Mouse (Mus musculus) MEL (cell line): ENCODE data around the gene Unc13d. TPM values are rescaled to one million over a fixed set of nuclear protein-coding genes. Genes with fewer than 3 reads are reported as not detected.

ENCODE experiments used
- DNase-seq: peaks from one replicate; pipeline ENCODE4 v3.0.0; 2011; ENCODE audit warnings: low read depth, low spot score
- H3K27ac ChIP-seq: 2 replicates; pipeline ENCODE4 v1.5.1; 2012; ENCODE audit warnings: low read depth, mild to moderate bottlenecking, control low read depth, low read length, moderate library complexity; ENCODE audit not compliant: control insufficient read depth
- H3K27me3 ChIP-seq, 2 experiments: fragments of 150-350 bp in 1 of 2; sonication (generic) in 1 of 2; 2 replicates each; pipeline ENCODE4 v1.6.1; 2012; ENCODE audit warnings: low read length in 2 of 2, mild to moderate bottlenecking in 2 of 2, improper control_type of control experiment in 1 of 2, moderate library complexity in 1 of 2; ENCODE audit not compliant: insufficient read depth in 2 of 2, control insufficient read depth in 1 of 2
- H3K36me3 ChIP-seq, 2 experiments: 2 replicates each; pipeline ENCODE4 v1.6.1; 2012 to 2014; ENCODE audit warnings: low read length in 2 of 2, improper control_type of control experiment in 1 of 2, inconsistent platforms in 1 of 2, mild to moderate bottlenecking in 1 of 2; ENCODE audit not compliant: insufficient read depth in 2 of 2, control insufficient read depth in 1 of 2
- H3K4me1 ChIP-seq, 2 experiments: fragments of 150-350 bp in 1 of 2; sonication (generic) in 1 of 2; 2 replicates each; pipeline ENCODE4 v1.6.1; 2012; ENCODE audit warnings: low read length in 2 of 2, improper control_type of control experiment in 1 of 2, mild to moderate bottlenecking in 1 of 2; ENCODE audit not compliant: insufficient read depth in 2 of 2, control insufficient read depth in 1 of 2
- H3K4me3 ChIP-seq, 2 experiments: fragments of 150-350 bp in 1 of 2; sonication (generic) in 1 of 2; 2 replicates each; pipeline ENCODE4 v1.5.1; 2012; ENCODE audit warnings: low read depth in 2 of 2, low read length in 2 of 2, mild to moderate bottlenecking in 2 of 2, moderate library complexity in 2 of 2, control low read depth in 1 of 2, improper control_type of control experiment in 1 of 2; ENCODE audit not compliant: control insufficient read depth in 1 of 2, insufficient read depth in 1 of 2
- H3K79me2 ChIP-seq: 2 replicates; pipeline ENCODE4 v1.6.1; 2012; ENCODE audit warnings: mild to moderate bottlenecking, low read length, moderate library complexity; ENCODE audit not compliant: control insufficient read depth, poor library complexity, insufficient read depth
- H3K9ac ChIP-seq: 2 replicates; pipeline ENCODE4 v1.6.1; 2012; ENCODE audit warnings: low read depth, mild to moderate bottlenecking, control low read depth, low read length, moderate library complexity; ENCODE audit not compliant: control insufficient read depth, poor library complexity, severe bottlenecking
- H3K9me3 ChIP-seq: fragments of 150-350 bp; sonication (generic); replicated peaks from 2 replicates; pipeline ENCODE4 v1.6.1; 2012; ENCODE audit warnings: mild to moderate bottlenecking, low read length, improper control_type of control experiment, moderate library complexity; ENCODE audit not compliant: insufficient read depth
- BHLHE40 ChIP-seq: IDR thresholded peaks from 2 replicates; pipeline ENCODE4 v1.6.1; 2012; ENCODE audit warnings: low read depth, mild to moderate bottlenecking, inconsistent platforms, low read length, improper control_type of control experiment, borderline replicate concordance
- CHD1 ChIP-seq: IDR thresholded peaks from 2 replicates; pipeline ENCODE4 v1.6.1; 2012; ENCODE audit warnings: low read depth, mild to moderate bottlenecking, inconsistent platforms, low read length, improper control_type of control experiment
- CTCF ChIP-seq, 3 experiments: IDR thresholded peaks in 2 of 3; conservative IDR thresholded peaks in 1 of 3; 2 replicates each; pipeline ENCODE4 v1.5.1; 2011 to 2012; ENCODE audit warnings: low read length in 3 of 3, low read depth in 2 of 3, mild to moderate bottlenecking in 2 of 3, improper control_type of control experiment in 1 of 3, inconsistent platforms in 1 of 3, mixed read lengths in 1 of 3, moderate library complexity in 1 of 3; ENCODE audit not compliant: control insufficient read depth in 1 of 3, insufficient read depth in 1 of 3, poor library complexity in 1 of 3, severe bottlenecking in 1 of 3
- E2F4 ChIP-seq: IDR thresholded peaks from 2 replicates; pipeline ENCODE4 v1.6.1; 2011; ENCODE audit warnings: low read depth, low read length, improper control_type of control experiment, borderline replicate concordance
- ELF1 ChIP-seq: IDR thresholded peaks from 2 replicates; pipeline ENCODE4 v1.6.1; 2014; ENCODE audit warnings: low read depth, mild to moderate bottlenecking, inconsistent platforms, low read length, improper control_type of control experiment, moderate library complexity
- EP300 ChIP-seq, 2 experiments: IDR thresholded peaks; 2 replicates each; pipeline ENCODE4 v1.6.1; 2011; ENCODE audit warnings: improper control_type of control experiment in 2 of 2, low read length in 2 of 2, low read depth in 1 of 2, mild to moderate bottlenecking in 1 of 2
- ETS1 ChIP-seq: IDR thresholded peaks from 2 replicates; pipeline ENCODE4 v1.6.1; 2012; ENCODE audit warnings: low read depth, mild to moderate bottlenecking, inconsistent platforms, low read length, improper control_type of control experiment, moderate library complexity
- GABPA ChIP-seq: IDR thresholded peaks from 2 replicates; pipeline ENCODE4 v1.6.1; 2012; ENCODE audit warnings: low read depth, mild to moderate bottlenecking, inconsistent platforms, low read length, improper control_type of control experiment, moderate library complexity
- HCFC1 ChIP-seq: IDR thresholded peaks from 2 replicates; pipeline ENCODE4 v1.6.1; 2012; ENCODE audit warnings: low read depth, mild to moderate bottlenecking, inconsistent platforms, low read length, improper control_type of control experiment, moderate library complexity
- KAT2A ChIP-seq: conservative IDR thresholded peaks from 2 replicates; pipeline ENCODE4 v1.6.1; 2012; ENCODE audit warnings: low read depth, low read length, improper control_type of control experiment, inconsistent platforms
- MAFK ChIP-seq: IDR thresholded peaks from 2 replicates; pipeline ENCODE4 v1.6.1; 2011; ENCODE audit warnings: low read depth, mild to moderate bottlenecking, low read length, improper control_type of control experiment, borderline replicate concordance
- MAX ChIP-seq: IDR thresholded peaks from 2 replicates; pipeline ENCODE4 v1.6.1; 2011; ENCODE audit warnings: low read length, improper control_type of control experiment
- MAZ ChIP-seq: IDR thresholded peaks from 2 replicates; pipeline ENCODE4 v1.6.1; 2012; ENCODE audit warnings: low read depth, mild to moderate bottlenecking, inconsistent platforms, low read length, improper control_type of control experiment
- MEF2A ChIP-seq: IDR thresholded peaks from 2 replicates; pipeline ENCODE4 v1.6.1; 2014; ENCODE audit warnings: low read depth, mild to moderate bottlenecking, inconsistent platforms, low read length, improper control_type of control experiment; ENCODE audit not compliant: poor library complexity, insufficient replicate concordance, severe bottlenecking; ENCODE audit errors: extremely low read depth
- MXI1 ChIP-seq: IDR thresholded peaks from 2 replicates; pipeline ENCODE4 v1.6.1; 2011; ENCODE audit warnings: mild to moderate bottlenecking, low read depth, low read length, improper control_type of control experiment
- MYC ChIP-seq: IDR thresholded peaks from 2 replicates; pipeline ENCODE4 v1.6.1; 2011; ENCODE audit warnings: low read depth, mild to moderate bottlenecking, low read length, improper control_type of control experiment, moderate library complexity
- NELFE ChIP-seq: IDR thresholded peaks from 2 replicates; pipeline ENCODE4 v1.6.1; 2011; ENCODE audit warnings: low read depth, low read length, improper control_type of control experiment
- NRF1 ChIP-seq: IDR thresholded peaks from 2 replicates; pipeline ENCODE4 v1.6.1; 2014; ENCODE audit warnings: low read depth, mild to moderate bottlenecking, inconsistent platforms, low read length, improper control_type of control experiment, moderate library complexity; ENCODE audit not compliant: poor library complexity, insufficient read depth, severe bottlenecking
- POLR2A ChIP-seq, 2 experiments: IDR thresholded peaks; 2 replicates each; pipeline ENCODE4 v1.6.1; 2011 to 2012; ENCODE audit warnings: low read length in 2 of 2, mild to moderate bottlenecking in 2 of 2, control low read depth in 1 of 2, improper control_type of control experiment in 1 of 2, low read depth in 1 of 2, moderate library complexity in 1 of 2; ENCODE audit not compliant: control insufficient read depth in 1 of 2, insufficient read depth in 1 of 2, poor library complexity in 1 of 2
- POLR2AphosphoS2 ChIP-seq: IDR thresholded peaks from 2 replicates; pipeline ENCODE4 v1.6.1; 2011; ENCODE audit warnings: low read length, improper control_type of control experiment
- POLR2AphosphoS5 ChIP-seq: IDR thresholded peaks from 2 replicates; pipeline ENCODE4 v1.6.1; 2012; ENCODE audit warnings: low read depth, borderline replicate concordance, mild to moderate bottlenecking, inconsistent platforms, low read length, moderate library complexity, mixed read lengths
- RAD21 ChIP-seq: IDR thresholded peaks from 2 replicates; pipeline ENCODE4 v1.6.1; 2011; ENCODE audit warnings: mild to moderate bottlenecking, low read depth, low read length, improper control_type of control experiment
- RCOR1 ChIP-seq: IDR thresholded peaks from 2 replicates; pipeline ENCODE4 v1.6.1; 2012; ENCODE audit warnings: low read depth, mild to moderate bottlenecking, inconsistent platforms, low read length, improper control_type of control experiment
- SIN3A ChIP-seq: IDR thresholded peaks from 2 replicates; pipeline ENCODE4 v1.6.1; 2012; ENCODE audit warnings: low read length, improper control_type of control experiment, inconsistent platforms
- SMC3 ChIP-seq: IDR thresholded peaks from 2 replicates; pipeline ENCODE4 v1.6.1; 2011; ENCODE audit warnings: low read depth, low read length, improper control_type of control experiment
- TCF12 ChIP-seq: IDR thresholded peaks from 2 replicates; pipeline ENCODE4 v1.6.1; 2014; ENCODE audit warnings: low read depth, mild to moderate bottlenecking, inconsistent platforms, low read length, improper control_type of control experiment, moderate library complexity
- UBTF ChIP-seq: IDR thresholded peaks from 2 replicates; pipeline ENCODE4 v1.6.1; 2012; ENCODE audit warnings: low read depth, mild to moderate bottlenecking, inconsistent platforms, low read length, improper control_type of control experiment, moderate library complexity, borderline replicate concordance; ENCODE audit not compliant: insufficient read depth
- USF2 ChIP-seq, 2 experiments: IDR thresholded peaks; 2 replicates each; pipeline ENCODE4 v1.6.1; 2011 to 2012; ENCODE audit warnings: improper control_type of control experiment in 2 of 2, low read length in 2 of 2, borderline replicate concordance in 1 of 2, inconsistent platforms in 1 of 2, low read depth in 1 of 2, mild to moderate bottlenecking in 1 of 2; ENCODE audit not compliant: insufficient read depth in 1 of 2
- ZKSCAN1 ChIP-seq: IDR thresholded peaks from 2 replicates; pipeline ENCODE4 v1.6.1; 2012; ENCODE audit warnings: low read depth, mild to moderate bottlenecking, inconsistent platforms, low read length, improper control_type of control experiment, moderate library complexity
- ZMIZ1 ChIP-seq: IDR thresholded peaks from 2 replicates; pipeline ENCODE4 v1.6.1; 2012; ENCODE audit warnings: low read depth, mild to moderate bottlenecking, inconsistent platforms, low read length, improper control_type of control experiment, moderate library complexity
- ZNF384 ChIP-seq: IDR thresholded peaks from 2 replicates; pipeline ENCODE4 v1.6.1; 2012; ENCODE audit warnings: low read depth, mild to moderate bottlenecking, inconsistent platforms, low read length, improper control_type of control experiment
- polyA plus RNA-seq, 2 experiments: library from polyadenylated mRNA; stranded (reverse) in 1 of 2; unstranded in 1 of 2; fragments of >175 nt in 1 of 2; fragments of >200 nt in 1 of 2; gene quantifications; 2 replicates each; pipeline versions ENCODE4 v1.2.1 to v1.2.4; 2012; ENCODE audit warnings: low replicate concordance in 2 of 2, low read depth in 1 of 2; ENCODE audit not compliant: insufficient read length in 2 of 2, insufficient read depth in 1 of 2, missing spikeins in 1 of 2
- total RNA-seq: library from RNA; depleted of rRNA; stranded (reverse); fragments of 300-350 nt; gene quantifications from 2 replicates; pipeline ENCODE4 v1.2.3, GENCODE M21; 2012

Gene Unc13d
- total and polyA plus RNA-seq, 3 experiments, result 115 to 146 TPM; not detected in 1

GRCm38 (mm10) chr11:116075539-116076265 is 2.1 kb downstream of the Unc13d start (continued):
- TF ChIP-seq CTCF (IDR thresholded peaks at IDR 0.05 in 2 of 3, conservative IDR thresholded peaks at IDR 0.05 in 1 of 3; ENCODE audit: control insufficient read depth in 1 of 3, insufficient read depth in 1 of 3, low read depth in 2 of 3, low read length in 3 of 3, poor library complexity in 1 of 3, severe bottlenecking in 1 of 3) (peak in 2 of 3 experiments; percentile 49 to 56; a peak in 4 of 6 replicates), HCFC1 (peak; percentile 47), POLR2AphosphoS2 (no peak; the same call in 1 of the 2 replicates), USF2 (IDR thresholded peaks at IDR 0.05; ENCODE audit: borderline replicate concordance in 1 of 2, insufficient read depth in 1 of 2, low read depth in 1 of 2, low read length in 2 of 2) (no peak), MAX (peak; percentile 50), SIN3A (peak; percentile 80), RCOR1 (peak; percentile 74), ELF1 (peak; percentile 91), RAD21 (peak; percentile 10; the same call in 1 of the 2 replicates), E2F4 (no peak; the same call in 1 of the 2 replicates), POLR2AphosphoS5 (no peak), MYC (peak; percentile 85; the same call in 1 of the 2 replicates), BHLHE40 (peak; percentile 5; the same call in 1 of the 2 replicates), GABPA (no peak), MEF2A (no peak), SMC3 (no peak), MAZ (no peak), NRF1 (no peak), MAFK (no peak), TCF12 (peak; percentile 87), ZKSCAN1 (no peak)
- TF ChIP-seq, all 39 proteins: peak for 22

GRCm38 (mm10) chr11:116074436-116074991 is 3.2 kb downstream of the Unc13d start:
- H3K4me3 ChIP-seq, result no peak overlapping the region
- peak overlapping the region; percentile 54 for H3K9ac ChIP-seq
- peak; percentile 84 for DNase-seq
- no peaks in the 10 kb centered on the region for H3K9me3 ChIP-seq
- H3K36me3 ChIP-seq, result peaks cover 0 to 24% of the 10 kb centered on the region in 2 experiments; a peak in 2 of 4 replicates
- H3K4me1 ChIP-seq, result peaks cover 11 to 21% of the 10 kb centered on the region in 2 experiments
- H3K79me2 ChIP-seq, result peaks cover 21% of the 10 kb centered on the region
- H3K27ac ChIP-seq, result peak overlapping the region; percentile 87
- H3K27me3 ChIP-seq, result no peaks in the 10 kb centered on the region
- TF ChIP-seq SMC3, result no peak
- no peak for TF ChIP-seq MXI1
- TF ChIP-seq POLR2AphosphoS5, result no peak
- TF ChIP-seq ETS1, result no peak
- no peak for TF ChIP-seq RAD21
- TF ChIP-seq MAZ, result 0 out of 2 replicates have a peak, but pooled peaks have one; percentile 59
- no peak for TF ChIP-seq KAT2A
- TF ChIP-seq EP300 (IDR thresholded peaks at IDR 0.05; ENCODE audit: low read depth in 1 of 2, low read length in 2 of 2), result peak in 1 of 2 experiments; percentile 13; a peak in 1 of 4 replicates
- TF ChIP-seq ELF1, result peak; percentile 27; the same call in 1 of the 2 replicates
- peak; percentile 40 for TF ChIP-seq NELFE
- 0 out of 2 replicates have a peak, but pooled peaks have one; percentile 28 for TF ChIP-seq CHD1
- TF ChIP-seq POLR2A (IDR thresholded peaks at IDR 0.05; ENCODE audit: control insufficient read depth in 1 of 2, insufficient read depth in 1 of 2, low read depth in 1 of 2, low read length in 2 of 2, poor library complexity in 1 of 2), result peak; percentile 41 to 64; a peak in 2 of 4 replicates
- 0 out of 2 replicates have a peak, but pooled peaks have one; percentile 40 for TF ChIP-seq ZMIZ1
- peak; percentile 74 for TF ChIP-seq POLR2AphosphoS2
- no peak for TF ChIP-seq UBTF
- peak; percentile 69 for TF ChIP-seq ZNF384
- TF ChIP-seq TCF12, result no peak
- TF ChIP-seq NRF1, result no peak
